Mouse (Mus musculus) stomach, postnatal 0 days (tissue): ENCODE data around the gene Mapk8ip3.

Experiments
- CTCF ChIP-seq: IDR thresholded peaks from 2 replicates; pipeline ENCODE4 v1.5.1; 2016; ENCODE audit warnings: antibody characterized with exemption, low read depth, mild to moderate bottlenecking, moderate library complexity
- EP300 ChIP-seq: optimal IDR thresholded peaks from 2 replicates; pipeline ENCODE3; 2016; ENCODE audit warnings: antibody characterized with exemption

DNA sequence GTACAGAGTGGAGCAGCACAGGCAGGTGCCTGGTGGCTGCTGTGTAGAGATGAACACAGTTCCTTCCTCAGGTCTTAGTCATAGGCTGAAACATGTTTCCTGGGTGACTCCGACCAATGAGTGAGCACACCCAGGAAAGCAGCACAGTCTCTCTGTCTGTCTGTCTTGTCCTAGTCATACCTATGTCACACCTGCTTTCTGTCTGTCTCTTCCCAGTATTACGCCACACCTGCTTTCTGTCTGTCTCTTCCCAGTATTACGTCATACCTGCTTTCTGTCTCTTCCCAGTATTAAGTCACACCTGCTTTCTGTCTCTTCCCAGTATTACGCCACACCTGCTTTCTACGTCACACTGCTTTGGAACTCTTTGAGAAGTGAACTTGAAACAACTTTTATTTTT lies 11.4 kb upstream of the Mapk8ip3 start:
- TF ChIP-seq EP300 (no peak), CTCF (no peak)
